Mouse (Mus musculus) heart, postnatal 0 days (tissue): ENCODE data around the gene Emilin2. TPM values are rescaled to one million over a fixed set of nuclear protein-coding genes. Genes with fewer than 3 reads are reported as not detected.

Experiments
- ATAC-seq: fragments of 200-750 bp; cut with Nextera tagmentation; 2 replicates; pipeline ENCODE4 v1.8.0; 2017; ENCODE audit warnings: low read depth, moderate number of reproducible peaks, moderate library complexity; ENCODE audit not compliant: insufficient read depth
- DNase-seq: peaks from one replicate; pipeline ENCODE4 v3.0.0-alpha.2; 2016; ENCODE audit warnings: low spot score
- H3K27ac ChIP-seq: fragments of 300-500 bp; sonication (generic); 2 replicates; pipeline ENCODE4 v1.5.1; 2014; ENCODE audit warnings: low read depth, mild to moderate bottlenecking
- H3K27me3 ChIP-seq: fragments of 300-500 bp; sonication (generic); 2 replicates; pipeline ENCODE4 v1.6.1; 2014; ENCODE audit warnings: low read length, mixed read lengths; ENCODE audit not compliant: control insufficient read depth, insufficient read depth
- H3K36me3 ChIP-seq: fragments of 300-500 bp; sonication (generic); replicated peaks from 2 replicates; pipeline ENCODE4 v1.6.1; 2014; ENCODE audit warnings: low read length, mixed read lengths; ENCODE audit not compliant: control insufficient read depth, insufficient read depth
- H3K4me1 ChIP-seq: fragments of 300-500 bp; sonication (generic); 2 replicates; pipeline ENCODE4 v1.6.1; 2014; ENCODE audit warnings: antibody characterized with exemption; ENCODE audit not compliant: control insufficient read depth, insufficient read depth
- H3K4me2 ChIP-seq: fragments of 300-500 bp; sonication (generic); 2 replicates; pipeline ENCODE4 v1.6.1; 2014; ENCODE audit warnings: low read depth, mild to moderate bottlenecking, low read length, moderate library complexity
- H3K4me3 ChIP-seq: fragments of 300-500 bp; sonication (generic); 2 replicates; pipeline ENCODE4 v1.5.1; 2014; ENCODE audit warnings: low read depth, low read length
- H3K9ac ChIP-seq: fragments of 300-500 bp; sonication (generic); replicated peaks from 2 replicates; pipeline ENCODE4 v1.6.1; 2014; ENCODE audit warnings: low read depth, low read length, mixed read lengths
- H3K9me3 ChIP-seq: fragments of 300-500 bp; sonication (generic); replicated peaks from 2 replicates; pipeline ENCODE4 v1.6.1; 2016; ENCODE audit warnings: low read length; ENCODE audit not compliant: control insufficient read depth
- CTCF ChIP-seq: IDR thresholded peaks from 2 replicates; pipeline ENCODE4 v1.5.1; 2016; ENCODE audit warnings: antibody characterized with exemption, control low read depth, low read depth
- EP300 ChIP-seq: IDR thresholded peaks from 2 replicates; pipeline ENCODE4 v1.6.1; 2016; ENCODE audit warnings: antibody characterized with exemption, low read depth
- WGBS: fragments of 180-500 bp; shearing (Covaris S2); extraction: QIAGEN DNeasy Blood & Tissue Kit; methylation state at CpG from one replicate; pipeline ENCODE4 v1.1.7; 2014; 5-methylcytosine and 5-hydroxymethylcytosine counted together
- polyA plus RNA-seq: library from polyadenylated mRNA; unstranded; fragments of >200 nt; fragmentation: Nextera tagmentation; extraction: Ambion mirVana; gene quantifications from 2 replicates; pipeline ENCODE4 v1.2.1, GENCODE M21; 2015
- total RNA-seq: library from RNA; depleted of rRNA; stranded (reverse); fragments of >200 nt; gene quantifications from 2 replicates; pipeline ENCODE4 v1.2.3, GENCODE M21; 2014; ENCODE audit warnings: low replicate concordance

The Emilin2 gene
- total and polyA plus RNA-seq, 2 experiments from 2014 or later: 65.3 to 86.4 TPM

DNA sequence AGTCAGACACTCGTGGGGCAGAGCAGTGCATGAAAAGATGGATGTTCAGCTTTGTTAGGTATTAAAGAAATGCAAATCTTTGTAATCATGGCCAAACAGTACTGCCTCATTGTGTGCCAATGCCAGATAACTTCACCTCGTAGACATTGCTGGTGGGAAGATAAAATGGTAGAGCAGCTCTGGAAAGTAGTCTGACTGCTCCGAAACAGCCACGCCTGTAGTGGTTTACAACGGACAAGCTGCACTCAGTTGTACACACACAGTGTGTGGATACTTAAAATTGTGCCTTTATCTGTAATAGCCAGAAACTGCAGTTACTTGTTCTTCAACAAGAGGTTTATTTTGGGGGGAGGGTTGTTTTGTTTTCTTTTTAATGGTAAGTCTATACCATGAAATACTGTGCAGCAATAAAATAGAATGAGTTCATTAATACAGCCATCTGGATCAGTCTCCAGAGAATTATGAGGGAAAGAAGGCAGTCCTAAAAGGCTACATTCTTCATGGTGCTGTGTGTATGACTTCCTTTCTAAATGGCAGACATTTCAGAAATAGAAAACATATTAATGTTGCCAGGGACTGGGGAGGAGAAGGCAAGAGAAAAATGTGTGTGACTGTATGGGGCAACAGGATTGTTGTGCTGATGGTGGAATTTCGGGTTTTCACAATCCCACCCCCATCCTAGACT lies 99.7 kb downstream of the Emilin2 start:
- no peak overlapping the region for H3K4me3 ChIP-seq
- WGBS: 64% methylated on average over 6 of the region's 6 CpGs
- no peak overlapping the region for H3K9ac ChIP-seq
- H3K27me3 ChIP-seq: no peaks in the 10 kb centered on the region
- H3K36me3 ChIP-seq: peaks cover 3% of the 10 kb centered on the region; the same call in 1 of the 2 replicates
- H3K4me2 ChIP-seq: no peak overlapping the region
- H3K27ac ChIP-seq: no peak overlapping the region
- no peak for TF ChIP-seq CTCF
- TF ChIP-seq EP300: no peak
- peaks cover 9% of the 10 kb centered on the region; the same call in 1 of the 2 replicates for H3K4me1 ChIP-seq
- ATAC-seq (no peak), DNase-seq (no peak)
- H3K9me3 ChIP-seq: peaks cover 7% of the 10 kb centered on the region

DNA sequence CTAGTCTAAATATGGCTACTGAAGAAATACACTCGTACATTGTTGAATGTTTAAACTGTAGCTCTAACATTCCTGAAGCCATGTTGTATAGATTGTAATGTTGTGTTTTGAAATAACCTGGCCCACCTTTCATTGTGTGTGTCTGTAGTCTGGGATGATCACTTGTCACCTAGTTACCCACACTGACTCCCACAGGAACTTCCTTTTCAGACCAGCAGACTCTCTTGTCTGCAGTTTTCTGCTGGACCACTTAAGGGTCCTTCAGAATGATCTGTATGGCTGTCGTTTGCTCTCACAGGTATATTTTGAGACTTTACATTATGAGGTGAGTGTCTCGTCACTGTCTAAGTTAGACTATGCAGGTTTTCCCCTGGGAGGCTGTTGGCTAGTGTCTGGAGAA lies 101.8 kb downstream of the Emilin2 start:
- peaks cover 7% of the 10 kb centered on the region for H3K9me3 ChIP-seq
- H3K9ac ChIP-seq: no peak overlapping the region
- TF ChIP-seq EP300: no peak
- TF ChIP-seq CTCF: no peak
- H3K27me3 ChIP-seq: no peaks in the 10 kb centered on the region
- no peak overlapping the region for H3K4me2 ChIP-seq
- ATAC-seq: no peak
- H3K36me3 ChIP-seq: 0 out of 2 replicates have a peak, but pooled peaks cover 3% of the 10 kb centered on the region
- DNase-seq: no peak
- H3K4me3 ChIP-seq: no peak overlapping the region
- H3K27ac ChIP-seq: no peak overlapping the region
- H3K4me1 ChIP-seq: peaks cover 9% of the 10 kb centered on the region; the same call in 1 of the 2 replicates
- 55% methylated on average over 3 of the region's 3 CpGs for WGBS

DNA sequence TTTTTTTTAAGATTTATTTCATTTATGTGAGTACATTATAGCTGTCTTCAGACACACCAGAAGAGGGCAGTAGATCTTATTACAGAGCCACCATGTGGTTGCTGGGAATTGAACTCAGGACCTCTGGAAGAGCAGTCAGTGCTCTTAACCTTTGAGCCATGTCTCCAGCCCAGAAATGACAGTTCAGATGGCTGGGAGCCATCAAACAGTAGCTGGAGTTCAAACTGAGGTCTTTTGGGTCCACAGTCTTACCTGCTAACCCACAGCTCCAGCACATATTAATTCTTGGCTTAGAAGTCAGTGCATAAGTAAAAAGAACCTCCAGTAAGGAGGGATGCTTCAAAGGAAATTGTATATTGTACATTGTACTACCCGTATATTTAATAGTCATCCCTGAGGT lies 102.9 kb downstream of the Emilin2 start:
- ATAC-seq: no peak
- peaks cover 9% of the 10 kb centered on the region; the same call in 1 of the 2 replicates for H3K4me1 ChIP-seq

DNA sequence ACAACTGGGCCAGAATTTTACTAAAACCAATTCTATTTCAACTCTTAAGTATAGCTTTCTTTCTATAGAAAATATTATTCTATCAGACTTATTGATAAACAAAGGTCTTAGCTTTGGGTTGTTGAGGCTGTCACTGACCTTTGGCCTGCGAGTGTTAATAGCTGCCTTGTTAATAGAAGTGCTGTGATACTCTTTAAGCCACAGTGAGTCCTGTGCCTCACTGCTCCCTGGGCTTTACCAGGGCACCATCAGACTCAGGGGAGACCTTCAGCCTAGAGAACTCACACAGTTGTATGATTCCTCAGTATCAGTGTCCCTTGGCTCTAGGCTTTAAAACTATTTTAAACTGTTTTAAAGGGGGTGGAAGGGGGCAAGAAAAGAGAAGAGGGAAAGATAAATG lies 103.4 kb downstream of the Emilin2 start:
- H3K36me3 ChIP-seq: 0 out of 2 replicates have a peak, but pooled peaks cover 3% of the 10 kb centered on the region
- H3K27me3 ChIP-seq: no peaks in the 10 kb centered on the region
- no peak overlapping the region for H3K4me2 ChIP-seq
- H3K9me3 ChIP-seq: peaks cover 7% of the 10 kb centered on the region
- H3K27ac ChIP-seq: no peak overlapping the region
- WGBS: 95% methylated on average over 1 of the region's 1 CpGs
- TF ChIP-seq EP300 (no peak), CTCF (no peak)
- DNase-seq (no peak), ATAC-seq (no peak)
- H3K9ac ChIP-seq: no peak overlapping the region
- peaks cover 9% of the 10 kb centered on the region; the same call in 1 of the 2 replicates for H3K4me1 ChIP-seq
- H3K4me3 ChIP-seq: no peak overlapping the region

More for the DNA sequence above, 102.9 kb downstream of the Emilin2 start:
- WGBS: 94% methylated on average over 1 of the region's 1 CpGs
- Histone ChIP-seq H3K27ac (no peak overlapping the region), H3K36me3 (0 out of 2 replicates have a peak, but pooled peaks cover 3% of the 10 kb centered on the region), H3K4me3 (no peak overlapping the region), H3K4me2 (no peak overlapping the region), H3K9me3 (peaks cover 7% of the 10 kb centered on the region), H3K27me3 (no peaks in the 10 kb centered on the region), H3K9ac (no peak overlapping the region)
- no peak for TF ChIP-seq EP300
- no peak for DNase-seq

GRCm38 (mm10) chr17:71207268-71207667 lies 104.5 kb downstream of the Emilin2 start:
- Histone ChIP-seq H3K27ac (no peak overlapping the region), H3K9ac (no peak overlapping the region), H3K27me3 (no peaks in the 10 kb centered on the region), H3K9me3 (peaks cover 7% of the 10 kb centered on the region), H3K4me1 (peaks cover 6% of the 10 kb centered on the region; the same call in 1 of the 2 replicates), H3K4me2 (no peak overlapping the region), H3K4me3 (no peak overlapping the region), H3K36me3 (0 out of 2 replicates have a peak, but pooled peaks cover 3% of the 10 kb centered on the region)
- 95% methylated on average over 3 of the region's 3 CpGs for WGBS
- no peak for TF ChIP-seq CTCF
- TF ChIP-seq EP300: no peak
- DNase-seq (no peak), ATAC-seq (no peak)
